Mouse (Mus musculus) thymus, adult 2 months (tissue): ENCODE measurements around the gene Atp1a4.

ENCODE experiments used
- CTCF ChIP-seq: fragments of 200-500 bp; IDR thresholded peaks from 2 replicates; pipeline ENCODE4 v1.5.1; 2012; ENCODE audit warnings: mild to moderate bottlenecking, control low read depth, low read length, moderate library complexity, borderline replicate concordance; ENCODE audit not compliant: control insufficient read depth, poor library complexity, insufficient read depth; ENCODE audit errors: extremely low read depth
- POLR2A ChIP-seq: fragments of 200-500 bp; IDR thresholded peaks from 2 replicates; pipeline ENCODE4 v1.6.1; 2012; ENCODE audit warnings: mild to moderate bottlenecking, low read length, control low read depth, moderate library complexity; ENCODE audit not compliant: control insufficient read depth, poor library complexity, insufficient read depth; ENCODE audit errors: extremely low read depth

GRCm38 (mm10) chr1:172198996-172199395 is 59.2 kb downstream of the Atp1a4 start:
- TF ChIP-seq CTCF: no peak
- TF ChIP-seq POLR2A: no peak
